Mouse (Mus musculus) mature B cell (primary cell): Measurements from ENCODE around the gene Trim28.
"Not testable (repeated sequence)": the region's sequence is repeated elsewhere in the genome, so short reads cannot be mapped to it uniquely, and the experiment has no call there.

Experiments used
- in situ Hi-C: fragments of 300-500 bp; cut with MboI; formaldehyde crosslinking; loops from 2 replicates; pipeline ENCODE4 v1.14.3; 2019

Gene Trim28

GRCm38 (mm10) chr7:13059536-13059935 lies 60.6 kb downstream of the Trim28 start:
- in situ Hi-C loops = no loop called here

DNA sequence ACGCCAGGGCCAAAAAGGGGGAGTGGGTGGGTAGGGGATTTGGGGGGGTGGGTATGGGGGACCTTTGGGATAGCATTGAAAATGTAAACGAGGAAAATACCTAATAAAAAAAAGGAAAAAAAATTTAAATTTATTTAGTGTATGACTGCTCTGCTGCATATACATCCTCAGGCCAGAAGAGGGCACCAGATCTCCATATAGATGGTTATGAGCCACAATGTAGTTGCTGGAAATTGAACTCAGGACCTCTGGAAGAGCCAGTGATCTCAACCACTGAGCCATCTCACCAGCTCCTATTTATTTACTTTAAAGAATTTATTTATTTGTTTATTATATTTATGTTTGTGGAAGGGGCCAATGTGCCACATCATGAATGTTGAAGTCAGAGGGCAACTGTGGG lies 64.5 kb downstream of the Trim28 start:
- in situ Hi-C loops = not testable (repeated sequence)

GRCm38 (mm10) chr7:13072293-13072692 lies 73.4 kb downstream of the Trim28 start:
- in situ Hi-C loops = no loop called here
